ENCODE assay signal across 17 mouse cellular contexts in genomic region chr3:63668779-63669178, GRCm38 (mm10).
"Had no signal": no experiment of that assay in that cellular context is flagged by ENCODE, and none has a peak within 500 bp of the region (broad histone marks: within the 10 kb centered on the region; RNA-seq: fewer than 3 reads in every experiment).

No protein-coding gene starts in this region.

- H3K27me3 ChIP-seq: limb, embryonic 12.5 days; liver, embryonic 15.5 days; neural tube, embryonic 15.5 days had no signal

- H3K4me3 ChIP-seq: layer of hippocampus, adult 2 months; limb, embryonic 12.5 days; liver, embryonic 15.5 days; midbrain, embryonic 10.5 days; myocyte; neural tube, embryonic 15.5 days had no signal

- DNase-seq: kidney, adult 8-10 months; kidney, postnatal 36 days; lung, adult 2 months; lung, postnatal 36 days; midbrain, embryonic 14.5 days; right cerebral cortex, adult 18-20 months; right cerebral cortex, postnatal 25 days; thymus, postnatal 4 days had no signal

- H3K27ac ChIP-seq: kidney, postnatal 0 days; layer of hippocampus, adult 2 months; limb, embryonic 12.5 days; liver, embryonic 15.5 days; midbrain, embryonic 10.5 days; neural tube, embryonic 15.5 days had no signal

- H3K4me1 ChIP-seq: limb, embryonic 12.5 days; liver, embryonic 15.5 days; midbrain, embryonic 10.5 days had no signal

- H3K9ac ChIP-seq: limb, embryonic 12.5 days; liver, embryonic 15.5 days; neural tube, embryonic 15.5 days had no signal

- H3K9me3 ChIP-seq: limb, embryonic 12.5 days; liver, embryonic 15.5 days; midbrain, embryonic 10.5 days; neural tube, embryonic 15.5 days had no signal

- H3K36me3 ChIP-seq: limb, embryonic 12.5 days; liver, embryonic 15.5 days; midbrain, embryonic 10.5 days; neural tube, embryonic 15.5 days had no signal

- H3K4me2 ChIP-seq: limb, embryonic 12.5 days; liver, embryonic 11.5 days; liver, embryonic 15.5 days; neural tube, embryonic 15.5 days had no signal

- ATAC-seq: lung, postnatal 0 days had no signal
